ENCODE assay signal across 18 mouse cellular contexts in the genomic region with DNA sequence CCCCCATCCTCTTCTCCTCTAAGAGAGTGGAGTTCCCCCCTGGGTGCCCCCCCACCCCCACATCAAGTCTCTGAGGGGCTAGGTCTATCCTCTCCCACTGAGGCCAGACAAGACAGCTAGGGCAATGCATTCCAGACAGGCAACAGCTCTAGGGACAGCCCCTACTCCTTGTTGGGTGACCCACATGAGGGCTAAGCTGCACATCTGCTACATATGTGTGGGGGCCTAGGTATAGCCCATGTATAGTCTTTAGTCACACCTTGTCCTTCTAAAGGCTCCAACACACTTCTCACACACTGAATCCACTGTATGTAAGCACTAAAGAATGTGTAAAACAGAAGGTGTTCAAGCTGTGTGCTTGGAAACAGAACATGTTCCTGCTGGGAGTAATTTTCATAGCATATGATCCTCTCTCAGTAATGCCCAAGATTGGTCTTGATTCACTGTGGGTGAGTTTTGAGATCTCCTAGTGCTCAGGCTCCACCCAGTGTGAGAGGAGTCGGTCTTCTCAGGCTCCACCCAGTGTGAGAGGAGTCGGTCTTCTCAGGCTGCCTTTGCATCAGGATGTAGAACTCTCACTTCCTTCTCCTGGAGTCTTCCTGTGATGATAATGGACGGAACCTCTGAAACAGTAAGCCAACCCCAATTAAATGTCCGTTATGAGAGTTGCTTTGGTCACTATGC. TPM values are rescaled to one million over a fixed set of nuclear protein-coding genes. Genes with fewer than 3 reads are reported as not detected.
DNase-seq lines count a peak whose midpoint lies in the region; ATAC-seq and TF ChIP-seq lines count a peak whose summit lies in the region.
"Had no signal": no experiment of that assay in that cellular context is flagged by ENCODE, and none has a peak within 500 bp of the region (broad histone marks: within the 10 kb centered on the region; RNA-seq: fewer than 3 reads in every experiment).

No protein-coding gene starts in this region.

- peaks cover 5 to 21% of the 10 kb centered on the region in 2 experiments for H3K4me1 ChIP-seq in CH12.LX (ENCODE audit: control insufficient read depth in 1 of 2, insufficient read depth in 2 of 2)
- H3K4me1 ChIP-seq in liver, embryonic 11.5 days (replicated peaks; ENCODE audit: control insufficient read depth, insufficient read depth, low read length) = peaks cover 12% of the 10 kb centered on the region; the same call in 1 of the 2 replicates

- TF ChIP-seq POLR2A in CH12.LX (IDR thresholded peaks at IDR 0.05; ENCODE audit: low read depth, low read length) = 0 out of 2 replicates have a peak, but pooled peaks have one; percentile 33

- no peak for TF ChIP-seq RAD21 in CH12.LX (IDR thresholded peaks at IDR 0.05; ENCODE audit: low read depth, low read length)

- TF ChIP-seq EP300 in CH12.LX (IDR thresholded peaks at IDR 0.05; ENCODE audit: low read length) = peak; percentile 74; the same call in 1 of the 2 replicates

- TF ChIP-seq CTCF in CH12.LX (conservative IDR thresholded peaks at IDR 0.05 in 1 of 2, IDR thresholded peaks at IDR 0.05 in 1 of 2; ENCODE audit: low read depth in 2 of 2, low read length in 2 of 2) = no peak

- H3K9ac ChIP-seq in CH12.LX (ENCODE audit: insufficient read depth, low read depth) = no peak overlapping the region
- no peak overlapping the region for H3K9ac ChIP-seq in liver, embryonic 11.5 days (ENCODE audit: low read depth, low read length)
- H3K9ac ChIP-seq: embryonic facial prominence, embryonic 15.5 days; liver, postnatal 0 days had no signal

- no peak for DNase-seq in frontal cortex, postnatal 14 days (ENCODE audit: low spot score in 2 of 2)
- peak; percentile 84 for DNase-seq in CH12.LX (ENCODE audit: extremely low read depth)
- peak; percentile 54 for DNase-seq in cerebellum, adult 11 months
- no peak for DNase-seq in kidney, adult 9 months
- no peak for DNase-seq in thymus, adult 18-20 months
- DNase-seq in liver, embryonic 11.5 days (ENCODE audit: low spot score) = no peak
- DNase-seq: adrenal gland, adult 2 months; heart, postnatal 36 days; liver, postnatal 0 days had no signal

- dilution Hi-C loops in CH12.LX (cut with MboI; ENCODE audit: extremely low pct_ligation_motif_present, extremely low pct_unique_long_range_greater_than_20kb, low sequenced_read_pairs) = no loop called here

- H3K4me3 ChIP-seq in CH12.LX (replicated peaks in 1 of 3; ENCODE audit: low read depth in 2 of 3, low read length in 2 of 3, poor library complexity in 1 of 3) = peak overlapping the region; percentile 23 to 39 (median 23)
- no peak overlapping the region for H3K4me3 ChIP-seq in liver, embryonic 11.5 days (ENCODE audit: low read depth, low read length)
- H3K4me3 ChIP-seq: embryonic facial prominence, embryonic 15.5 days had no signal

- no peaks in the 10 kb centered on the region for H3K36me3 ChIP-seq in CH12.LX (replicated peaks in 1 of 2; ENCODE audit: control insufficient read depth in 1 of 2, insufficient read depth in 1 of 2, low read length in 1 of 2)
- no peaks in the 10 kb centered on the region for H3K36me3 ChIP-seq in liver, embryonic 11.5 days (ENCODE audit: control insufficient read depth, insufficient read depth, low read length)
- H3K36me3 ChIP-seq: embryonic facial prominence, embryonic 15.5 days had no signal

- no peaks in the 10 kb centered on the region for H3K27me3 ChIP-seq in CH12.LX (replicated peaks)
- no peaks in the 10 kb centered on the region for H3K27me3 ChIP-seq in liver, embryonic 11.5 days (replicated peaks; ENCODE audit: control insufficient read depth, insufficient read depth, low read length)
- H3K27me3 ChIP-seq: embryonic facial prominence, embryonic 15.5 days; Patski had no signal

- in situ Hi-C loops in CH12.LX (cut with MboI; ENCODE audit: low pct_ligation_motif_present, low pct_unique_long_range_greater_than_20kb, low sequenced_read_pairs) = loop anchor here (25.0 kb wide), 1 partner anchor 508 kb away; a partner anchor contains a TSS

- H3K9me3 ChIP-seq in CH12.LX (replicated peaks; ENCODE audit: low read length) = peaks cover 4% of the 10 kb centered on the region
- H3K9me3 ChIP-seq in liver, embryonic 11.5 days (ENCODE audit: control insufficient read depth, low read length) = 0 out of 2 replicates have a peak, but pooled peaks cover 3% of the 10 kb centered on the region
- H3K9me3 ChIP-seq: embryonic facial prominence, embryonic 15.5 days had no signal

- H3K79me2 ChIP-seq in CH12.LX (replicated peaks; ENCODE audit: control insufficient read depth, extremely low read depth, insufficient read depth, poor library complexity, severe bottlenecking) = no peaks in the 10 kb centered on the region

- H3K27ac ChIP-seq in CH12.LX (ENCODE audit: insufficient read depth, low read depth) = no peak overlapping the region
- H3K27ac ChIP-seq in liver, embryonic 11.5 days (ENCODE audit: low read depth, low read length) = no peak overlapping the region
- H3K27ac ChIP-seq: embryonic facial prominence, embryonic 15.5 days had no signal

- WGBS in liver, embryonic 11.5 days = 42% methylated on average over 4 of the region's 4 CpGs

- peak overlapping the region; percentile 45; the same call in 1 of the 2 replicates for H3K4me2 ChIP-seq in CH12.LX (ENCODE audit: insufficient read depth, low read depth, poor library complexity, severe bottlenecking)
- H3K4me2 ChIP-seq in liver, embryonic 11.5 days = no peak overlapping the region
- H3K4me2 ChIP-seq: embryonic facial prominence, embryonic 15.5 days had no signal

- ATAC-seq in frontal cortex, adult (ENCODE audit: low TSS enrichment) = 0 out of 2 replicates have a peak, but pooled peaks have one; percentile 22
- peak; percentile 82 for ATAC-seq in common myeloid progenitor, adult 5-6 weeks (replicated peaks; ENCODE audit: low read depth, poor library complexity, severe bottlenecking)
- ATAC-seq in liver, embryonic 11.5 days (replicated peaks; ENCODE audit: low FRiP score) = no peak
- ATAC-seq: CD4-positive, CD25-positive, alpha-beta regulatory T cell, adult 4 months; liver, postnatal 0 days; Patski had no signal

TF ChIP-seq in CH12.LX, 34 proteins besides CTCF, POLR2A, EP300 and RAD21:
- TF ChIP-seq MXI1 (IDR thresholded peaks at IDR 0.05; ENCODE audit: low read depth, low read length) (no peak), IRF4 (IDR thresholded peaks at IDR 0.05; ENCODE audit: low read depth, low read length) (peak; percentile 70; the same call in 1 of the 2 replicates), ZMIZ1 (IDR thresholded peaks at IDR 0.05; ENCODE audit: low read depth, low read length) (peak; percentile 41; the same call in 1 of the 2 replicates), HCFC1 (IDR thresholded peaks at IDR 0.05; ENCODE audit: low read depth, low read length) (no peak), ETS1 (conservative IDR thresholded peaks at IDR 0.05; ENCODE audit: low read depth, low read length) (no peak), POLR2AphosphoS2 (IDR thresholded peaks at IDR 0.05; ENCODE audit: low read depth, low read length) (no peak), UBTF (IDR thresholded peaks at IDR 0.05; ENCODE audit: low read depth, low read length) (no peak), MAX (IDR thresholded peaks at IDR 0.05; ENCODE audit: low read length) (no peak), CHD1 (IDR thresholded peaks at IDR 0.05; ENCODE audit: low read depth, low read length) (no peak), NELFE (IDR thresholded peaks at IDR 0.05; ENCODE audit: low read depth, low read length) (peak; percentile 56; the same call in 1 of the 2 replicates), ELF1 (IDR thresholded peaks at IDR 0.05; ENCODE audit: low read depth, low read length) (peak; percentile 49; the same call in 1 of the 2 replicates)

RNA-seq across cellular contexts. Expression of a gene that starts 12.6 kb away (rescaled TPM):
- not detected in 2 replicates for total RNA-seq in CH12.LX (2012; rRNA removed)
- not detected in 2 replicates for total RNA-seq in CH12.LX (2014; rRNA removed)
- polyA plus RNA-seq in CH12.LX (2012; ENCODE audit: insufficient read length, low read depth) = not detected in 2 replicates
- total RNA-seq in common myeloid progenitor, adult 5-6 weeks (2017) = not detected in 2 replicates
- not detected in 2 replicates for polyA plus RNA-seq in liver, embryonic 11.5 days (2014; fragmentation: Nextera tagmentation; extraction: Ambion mirVana)
- total RNA-seq: adrenal gland, adult 2 months; heart, adult 8-10 months; heart, postnatal 36 days; layer of hippocampus, adult 8-10 months; left cerebral cortex, postnatal 25 days had no signal
- polyA plus RNA-seq: adrenal gland, adult 2 months; CD4-positive, CD25-positive, alpha-beta regulatory T cell, adult 4 months; embryonic facial prominence, embryonic 15.5 days; kidney, embryonic 14.5 days; liver, postnatal 0 days; Patski had no signal

RNA-seq across cellular contexts. Expression of a gene that starts 13.7 kb away (rescaled TPM):
- total RNA-seq in CH12.LX (2012; rRNA removed) (51.4 and 74.0 TPM in 2 replicates), CH12.LX (2014; rRNA removed) (28.9 and 29.5 TPM in 2 replicates)
- polyA plus RNA-seq in CH12.LX (2012; ENCODE audit: insufficient read length, low read depth) = 52.4 and 61.6 TPM in 2 replicates
- 14.3 and 16.9 TPM in 2 replicates for total RNA-seq in common myeloid progenitor, adult 5-6 weeks (2017)
- polyA plus RNA-seq in liver, embryonic 11.5 days (2014; fragmentation: Nextera tagmentation; extraction: Ambion mirVana) = 13.3 and 14.2 TPM in 2 replicates

Comparison
In these comparisons a context has a peak if more than half of its experiments do, and no peak if none do; other contexts are left out.
1. DNase-seq: peak in CH12.LX (single experiment) and cerebellum, adult 11 months (single experiment); none in frontal cortex, postnatal 14 days (0 of 2), kidney, adult 9 months (single experiment), thymus, adult 18-20 months (0 of 2) and liver, embryonic 11.5 days (single experiment).